Mouse (Mus musculus): ENCODE measurements around the gene Zfp423.

DNA sequence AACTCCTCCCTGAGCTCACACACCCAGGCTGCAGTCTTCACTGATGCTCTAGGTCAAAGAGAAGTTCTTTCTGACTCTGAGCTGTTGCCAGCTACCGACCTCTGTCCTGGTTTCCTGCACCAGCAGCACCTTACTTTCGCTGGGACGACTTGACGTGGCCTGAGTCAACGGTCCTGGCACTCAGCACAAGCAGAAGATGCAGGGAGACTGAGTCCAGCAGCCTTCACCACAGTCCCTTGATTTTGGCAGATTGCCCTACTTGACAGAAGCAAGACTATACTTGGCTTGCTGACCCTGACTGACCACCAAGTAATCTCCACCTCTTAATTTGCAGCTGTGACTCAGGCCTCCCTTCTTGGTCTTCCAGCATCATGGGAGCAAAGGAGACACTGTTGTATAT lies 110.6 kb downstream of the Zfp423 start:
- TF ChIP-seq CTCF (conservative IDR thresholded peaks at IDR 0.05; ENCODE audit: low read length) (no peak), POU5F1 (IDR thresholded peaks at IDR 0.05; ENCODE audit: borderline replicate concordance, low read length) (no peak)
